Mouse (Mus musculus) testis, adult 2 months (tissue): ENCODE measurements around the gene Olfr183. TPM values are rescaled to one million over a fixed set of nuclear protein-coding genes. Genes with fewer than 3 reads are reported as not detected.

ENCODE experiments used
- H3K27ac ChIP-seq: fragments of 200-500 bp; 2 replicates; pipeline ENCODE4 v1.5.1; 2012; ENCODE audit warnings: low read depth, low read length; ENCODE audit not compliant: control insufficient read depth, insufficient read depth
- H3K27me3 ChIP-seq: fragments of 200-500 bp; 2 replicates; pipeline ENCODE4 v1.6.1; 2012; ENCODE audit warnings: mild to moderate bottlenecking, low read length, moderate library complexity; ENCODE audit not compliant: control insufficient read depth, insufficient read depth
- H3K36me3 ChIP-seq: fragments of 200-500 bp; 2 replicates; pipeline ENCODE4 v1.6.1; 2012; ENCODE audit warnings: mild to moderate bottlenecking, low read length; ENCODE audit not compliant: control insufficient read depth, insufficient read depth
- H3K4me1 ChIP-seq: fragments of 200-500 bp; 2 replicates; pipeline ENCODE4 v1.6.1; 2012; ENCODE audit warnings: low read length; ENCODE audit not compliant: control insufficient read depth, insufficient read depth
- H3K4me3 ChIP-seq: fragments of 200-500 bp; 2 replicates; pipeline ENCODE4 v1.5.1; 2012; ENCODE audit warnings: low read depth, mild to moderate bottlenecking, low read length, moderate library complexity, mixed read lengths; ENCODE audit not compliant: control insufficient read depth
- CTCF ChIP-seq: fragments of 200-500 bp; IDR thresholded peaks from 2 replicates; pipeline ENCODE4 v1.5.1; 2012; ENCODE audit warnings: low read depth, mild to moderate bottlenecking, inconsistent platforms, low read length, moderate library complexity; ENCODE audit not compliant: control insufficient read depth, insufficient read depth, insufficient replicate concordance
- POLR2A ChIP-seq: fragments of 200-500 bp; IDR thresholded peaks from 2 replicates; pipeline ENCODE4 v1.6.1; 2012; ENCODE audit warnings: low read depth, mild to moderate bottlenecking, inconsistent platforms, low read length, moderate library complexity; ENCODE audit not compliant: control insufficient read depth
- polyA plus RNA-seq: library from polyadenylated mRNA; depleted of rRNA; stranded (reverse); fragments of >200 nt; gene quantifications from 2 replicates; pipeline ENCODE4 v1.2.3, GENCODE M21; 2012; rRNA removed

Olfr183 gene
- polyA plus RNA-seq, result 0.22 and 0.28 TPM in 2 replicates

GRCm38 (mm10) chr16:58995057-58995456 is at the start of gene Olfr183:
Gene Olfr183, plus strand, starts transcription at chr16:58995357.
- Histone ChIP-seq H3K4me3 (no peak within 1 kb of the TSS), H3K27me3 (no peaks in the 10 kb centered on the region), H3K36me3 (no peaks in the 10 kb centered on the region), H3K27ac (no peak within 1 kb of the TSS), H3K4me1 (no peaks in the 10 kb centered on the region)
- TF ChIP-seq POLR2A (no peak), CTCF (no peak)

GRCm38 (mm10) chr16:59007146-59007545 is 12.0 kb downstream of the Olfr183 start:
- Histone ChIP-seq H3K36me3 (no peaks in the 10 kb centered on the region), H3K27ac (no peak overlapping the region), H3K4me3 (no peak overlapping the region), H3K4me1 (no peaks in the 10 kb centered on the region), H3K27me3 (no peaks in the 10 kb centered on the region)
- TF ChIP-seq POLR2A (no peak), CTCF (no peak)

- Histone ChIP-seq H3K36me3 (no peaks in the 10 kb centered on the region), H3K27ac (no peak overlapping the region), H3K27me3 (no peaks in the 10 kb centered on the region), H3K4me3 (no peak overlapping the region), H3K4me1 (no peaks in the 10 kb centered on the region)
- TF ChIP-seq CTCF, result no peak
- TF ChIP-seq POLR2A, result no peak
Measured at GRCm38 (mm10) chr16:59013357-59014018, 18.3 kb downstream of the Olfr183 start.

- Histone ChIP-seq H3K27ac (no peak within 1 kb of the TSS), H3K27me3 (no peaks in the 10 kb centered on the region), H3K4me1 (no peaks in the 10 kb centered on the region), H3K36me3 (no peaks in the 10 kb centered on the region), H3K4me3 (no peak within 1 kb of the TSS)
- no peak for TF ChIP-seq CTCF
- TF ChIP-seq POLR2A, result no peak
Measured at GRCm38 (mm10) chr16:59030191-59030590, 35.0 kb downstream of the Olfr183 start, which contains the start of gene Olfr186. Gene Olfr186, minus strand, starts transcription at chr16:59030291.

DNA sequence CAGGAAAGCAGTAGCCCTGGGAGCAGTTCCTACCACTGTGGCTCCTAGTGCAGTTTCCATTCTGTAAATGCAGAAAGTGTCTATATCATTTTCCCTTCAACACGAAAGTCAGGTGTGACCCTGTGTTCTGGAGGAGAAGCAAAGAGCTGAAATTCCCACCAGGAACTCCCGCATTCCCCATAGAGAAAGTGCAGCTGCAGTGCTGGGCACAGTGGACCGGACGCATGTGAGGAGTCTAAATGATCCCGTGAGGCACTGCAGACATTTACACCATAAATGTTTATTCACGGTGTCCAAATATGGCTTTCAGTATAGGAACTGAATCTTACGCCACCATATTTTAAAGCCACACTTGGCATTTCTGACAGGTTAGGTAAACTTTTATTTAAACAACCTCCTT is 44.6 kb downstream of the Olfr183 start, which contains the start of gene Olfr187:
TSS of gene Olfr187 (minus strand) at position 58 of the 400 bp plus-strand sequence.
- H3K4me3 ChIP-seq, result no peak within 1 kb of the TSS
- TF ChIP-seq CTCF, result no peak
- no peak for TF ChIP-seq POLR2A
- no peaks in the 10 kb centered on the region for H3K27me3 ChIP-seq
- no peaks in the 10 kb centered on the region for H3K4me1 ChIP-seq
- H3K36me3 ChIP-seq, result no peaks in the 10 kb centered on the region
- no peak within 1 kb of the TSS for H3K27ac ChIP-seq

DNA sequence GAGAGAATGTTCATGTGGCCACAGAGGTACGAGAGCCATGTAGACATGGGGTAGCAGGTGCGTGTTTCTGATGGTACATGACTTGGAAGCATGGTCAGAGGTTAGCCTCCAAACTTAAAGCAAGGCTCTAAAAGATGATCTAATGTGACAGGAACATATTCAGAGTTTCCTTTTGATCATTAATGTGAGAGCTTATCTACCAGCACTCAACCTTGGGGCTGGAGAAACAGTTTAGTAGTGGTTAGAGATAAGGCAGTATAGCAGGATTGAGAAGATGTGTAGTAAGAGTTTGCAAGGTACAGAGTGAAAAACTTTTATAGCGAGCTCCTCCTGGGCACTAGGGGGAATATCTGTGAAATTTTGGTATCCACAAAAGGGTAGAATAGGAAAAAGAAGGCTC is 50.7 kb downstream of the Olfr183 start:
- Histone ChIP-seq H3K4me3 (no peak overlapping the region), H3K4me1 (no peaks in the 10 kb centered on the region), H3K27ac (no peak overlapping the region), H3K27me3 (no peaks in the 10 kb centered on the region), H3K36me3 (no peaks in the 10 kb centered on the region)
- TF ChIP-seq POLR2A, result no peak
- no peak for TF ChIP-seq CTCF

GRCm38 (mm10) chr16:59047579-59047978 is 52.4 kb downstream of the Olfr183 start:
- Histone ChIP-seq H3K4me3 (no peak overlapping the region), H3K36me3 (no peaks in the 10 kb centered on the region), H3K27me3 (no peaks in the 10 kb centered on the region), H3K27ac (no peak overlapping the region), H3K4me1 (no peaks in the 10 kb centered on the region)
- TF ChIP-seq CTCF, result no peak
- TF ChIP-seq POLR2A, result no peak
